Mouse (Mus musculus) liver, postnatal 0 days (tissue): ENCODE data around the gene Stac2.

Source experiments
- CTCF ChIP-seq: sonication (generic); IDR thresholded peaks from 2 replicates; pipeline ENCODE4 v1.5.1; 2016; ENCODE audit warnings: antibody characterized with exemption, low read depth
- EP300 ChIP-seq: IDR thresholded peaks from 2 replicates; pipeline ENCODE4 v1.6.1; 2016; ENCODE audit warnings: antibody characterized with exemption, low read depth, mild to moderate bottlenecking

DNA sequence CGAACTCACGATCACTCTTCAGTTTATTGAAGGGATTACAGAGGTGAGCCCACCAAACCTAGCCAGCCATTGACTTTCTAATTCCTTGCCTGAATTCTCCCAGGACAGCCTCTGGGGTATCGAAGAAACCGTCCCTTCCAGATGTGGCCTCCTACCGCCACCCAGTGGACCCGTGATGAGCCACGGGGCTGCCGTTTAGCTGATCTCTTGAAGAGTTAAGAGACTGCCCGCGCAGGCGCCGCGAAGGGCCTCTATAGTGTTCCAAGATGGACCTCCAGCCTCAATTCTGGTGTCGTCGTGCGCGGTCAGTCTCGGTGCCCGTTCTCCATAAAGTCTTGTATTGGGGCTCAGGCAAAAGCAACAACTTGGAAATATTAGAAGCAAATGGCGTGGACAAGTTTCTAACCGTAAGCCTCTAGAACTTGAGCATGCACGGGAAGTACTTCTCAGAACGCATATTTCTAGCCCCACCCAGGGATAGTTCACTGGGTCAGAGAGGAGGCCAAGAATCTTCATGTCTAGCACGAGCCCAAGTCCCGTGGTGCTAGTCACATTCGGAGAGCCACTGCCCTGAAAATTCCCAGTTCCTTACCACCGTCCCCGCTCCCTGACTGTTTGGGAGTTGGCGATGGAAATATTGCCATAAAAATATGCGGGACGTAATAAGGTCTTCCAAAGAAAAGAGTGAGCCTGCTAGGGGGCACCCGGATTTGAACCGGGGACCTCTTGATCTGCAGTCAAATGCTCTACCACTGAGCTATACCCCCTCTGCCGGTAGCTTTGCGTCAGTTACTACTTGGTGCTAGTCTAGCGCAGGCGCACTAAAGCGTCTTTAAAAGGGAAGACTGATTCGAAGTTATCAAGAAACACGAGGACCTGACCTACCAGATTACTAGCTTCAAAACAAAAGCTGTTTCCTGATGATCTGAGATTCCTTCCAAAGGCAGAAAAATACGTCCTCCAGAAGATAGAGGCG is 65.4 kb downstream of the Stac2 start:
- TF ChIP-seq CTCF, result peak; percentile 90
- TF ChIP-seq EP300, result no peak
